Mouse (Mus musculus) spleen, adult 2 months (tissue): ENCODE measurements around the gene Rpp14.

ENCODE experiments used
- CTCF ChIP-seq: fragments of 200-500 bp; IDR thresholded peaks from 2 replicates; pipeline ENCODE4 v1.5.1; 2011; ENCODE audit warnings: mild to moderate bottlenecking, inconsistent platforms; ENCODE audit not compliant: insufficient read depth, insufficient read length, insufficient replicate concordance; ENCODE audit errors: extremely low read depth
- POLR2A ChIP-seq: fragments of 200-500 bp; IDR thresholded peaks from 2 replicates; pipeline ENCODE4 v1.6.1; 2011; ENCODE audit warnings: low read depth, low read length, inconsistent platforms

- TF ChIP-seq CTCF (no peak), POLR2A (no peak)
These were observed 37.2 kb downstream of the Rpp14 start for GRCm38 (mm10) chr14:8117371-8117770.
